Mouse (Mus musculus) neural tube, embryonic 13.5 days (tissue): ENCODE data around the gene Dchs2. TPM values are rescaled to one million over a fixed set of nuclear protein-coding genes. Genes with fewer than 3 reads are reported as not detected.

Experiments used
- ATAC-seq: fragments of 200-750 bp; cut with Nextera tagmentation; 2 replicates; pipeline ENCODE4 v1.8.0; 2017; ENCODE audit warnings: low read depth, mild to moderate bottlenecking, moderate TSS enrichment, moderate library complexity
- H3K27ac ChIP-seq: fragments of 300-500 bp; sonication (generic); replicated peaks from 2 replicates; pipeline ENCODE4 v1.5.1; 2015; ENCODE audit warnings: moderate library complexity, mild to moderate bottlenecking, inconsistent platforms
- H3K27me3 ChIP-seq: fragments of 300-500 bp; sonication (generic); 2 replicates; pipeline ENCODE4 v1.6.1; 2015; ENCODE audit warnings: mild to moderate bottlenecking, inconsistent platforms
- H3K36me3 ChIP-seq: fragments of 300-500 bp; sonication (generic); 2 replicates; pipeline ENCODE4 v1.6.1; 2015; ENCODE audit warnings: mild to moderate bottlenecking, inconsistent platforms
- H3K4me1 ChIP-seq: fragments of 300-500 bp; sonication (generic); replicated peaks from 2 replicates; pipeline ENCODE4 v1.6.1; 2015; ENCODE audit warnings: inconsistent platforms
- H3K4me2 ChIP-seq: fragments of 300-500 bp; sonication (generic); 2 replicates; pipeline ENCODE4 v1.6.1; 2015; ENCODE audit warnings: inconsistent platforms, mild to moderate bottlenecking, moderate library complexity
- H3K4me3 ChIP-seq: fragments of 300-500 bp; sonication (generic); 2 replicates; pipeline ENCODE4 v1.5.1; 2015; ENCODE audit warnings: mild to moderate bottlenecking, inconsistent platforms
- H3K9ac ChIP-seq: fragments of 300-500 bp; sonication (generic); 2 replicates; pipeline ENCODE4 v1.6.1; 2015; ENCODE audit warnings: moderate library complexity, mild to moderate bottlenecking, inconsistent platforms
- H3K9me3 ChIP-seq: fragments of 300-500 bp; sonication (generic); 2 replicates; pipeline ENCODE4 v1.6.1; 2016; ENCODE audit warnings: inconsistent platforms
- WGBS: fragments of 180-500 bp; shearing (Covaris S2); methylation state at CpG from one replicate; pipeline ENCODE4 v1.1.7; 2015; 5-methylcytosine and 5-hydroxymethylcytosine counted together
- polyA plus RNA-seq: library from polyadenylated mRNA; unstranded; fragments of >200 nt; fragmentation: Nextera tagmentation; extraction: Ambion mirVana; gene quantifications from 2 replicates; pipeline ENCODE4 v1.2.1, GENCODE M21; 2015

Gene Dchs2
- polyA plus RNA-seq, 1 experiment from 2014 or later, result 0.77 TPM

DNA sequence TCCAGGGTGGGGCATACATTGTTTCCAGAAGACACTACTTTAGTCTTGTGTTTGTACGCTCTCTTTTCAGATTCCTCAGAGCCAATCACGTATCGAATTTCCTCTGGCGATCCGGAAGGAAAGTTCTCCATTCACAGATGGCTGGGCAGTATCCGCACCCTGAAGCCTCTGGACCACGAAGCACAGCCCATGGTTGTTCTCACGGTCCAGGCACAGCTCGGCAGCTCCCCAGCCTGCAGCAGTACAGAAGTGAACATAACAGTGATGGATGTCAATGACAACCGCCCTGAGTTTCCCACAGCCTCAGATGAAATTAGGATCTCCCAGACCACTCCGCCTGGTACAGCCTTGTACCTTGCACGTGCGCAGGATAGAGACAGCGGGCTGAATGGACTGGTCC is 142.5 kb downstream of the Dchs2 start:
- Histone ChIP-seq H3K9me3 (no peaks in the 10 kb centered on the region), H3K4me2 (no peak overlapping the region), H3K4me3 (no peak overlapping the region), H3K27ac (no peak overlapping the region), H3K27me3 (no peaks in the 10 kb centered on the region), H3K9ac (no peak overlapping the region), H3K4me1 (peaks cover 3% of the 10 kb centered on the region; the same call in 1 of the 2 replicates), H3K36me3 (no peaks in the 10 kb centered on the region)
- ATAC-seq, result no peak
- 91% methylated on average over 14 of the region's 14 CpGs for WGBS

DNA sequence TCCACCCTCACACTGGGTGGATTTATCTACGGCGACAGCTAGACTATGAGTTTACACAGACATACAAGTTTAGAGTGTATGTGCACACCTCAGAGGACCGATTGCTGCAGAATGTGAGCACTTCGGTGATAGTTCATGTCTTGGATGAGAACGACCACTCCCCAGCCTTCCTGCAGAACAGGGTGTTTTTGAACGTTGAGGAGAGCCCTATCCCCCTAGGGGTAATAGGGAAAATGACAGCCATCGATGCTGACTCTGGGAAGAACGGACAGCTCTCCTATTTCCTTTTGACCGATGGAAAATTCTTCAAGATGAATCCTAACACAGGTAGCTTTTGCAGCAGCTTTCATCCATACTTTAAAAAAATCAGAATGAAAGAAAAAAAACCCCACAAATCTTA is 143.2 kb downstream of the Dchs2 start:
- Histone ChIP-seq H3K4me2 (no peak overlapping the region), H3K4me1 (peaks cover 3% of the 10 kb centered on the region; the same call in 1 of the 2 replicates), H3K27me3 (no peaks in the 10 kb centered on the region), H3K36me3 (no peaks in the 10 kb centered on the region), H3K9me3 (no peaks in the 10 kb centered on the region), H3K4me3 (no peak overlapping the region), H3K9ac (no peak overlapping the region), H3K27ac (no peak overlapping the region)
- ATAC-seq, result no peak
- 62% methylated on average over 9 of the region's 9 CpGs for WGBS

DNA sequence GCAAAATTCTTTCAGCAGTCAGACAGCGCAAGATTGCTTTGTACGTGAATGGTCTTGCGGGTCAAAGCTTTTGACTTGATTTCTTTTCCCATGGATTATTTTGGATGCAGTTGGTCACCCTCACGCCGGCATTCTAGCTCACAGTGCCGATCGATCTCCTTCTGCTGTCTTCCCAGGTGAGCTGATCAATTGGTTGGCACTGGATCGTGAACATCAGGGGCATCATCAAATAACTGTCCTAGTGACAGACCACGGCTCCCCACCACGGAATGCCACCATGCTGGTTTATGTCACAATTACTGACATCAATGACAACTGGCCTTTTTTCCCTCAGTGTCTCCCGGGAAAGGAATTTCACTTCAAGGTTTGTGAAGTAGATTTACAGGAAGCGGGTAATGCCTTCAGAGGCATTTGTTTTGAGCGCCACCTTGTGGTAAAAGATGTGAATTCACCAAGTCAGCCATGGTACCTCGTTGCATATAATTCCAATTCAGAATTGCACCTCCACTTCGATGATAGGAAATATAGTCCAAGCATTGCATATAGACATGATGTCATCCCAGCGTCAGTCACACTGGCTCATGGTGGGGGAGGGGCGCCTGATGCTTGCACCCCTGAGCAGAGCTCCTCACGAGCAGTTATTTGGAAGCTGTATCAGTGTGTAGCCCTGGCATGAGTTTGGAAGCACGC is 146.0 kb downstream of the Dchs2 start:
- H3K36me3 ChIP-seq, result no peaks in the 10 kb centered on the region
- H3K27ac ChIP-seq, result no peak overlapping the region
- peak overlapping the region; percentile 48 for H3K9ac ChIP-seq
- peak; percentile 80 for ATAC-seq
- H3K27me3 ChIP-seq, result no peaks in the 10 kb centered on the region
- 35% methylated on average over 19 of the region's 19 CpGs for WGBS
- peaks cover 3% of the 10 kb centered on the region; the same call in 1 of the 2 replicates for H3K4me1 ChIP-seq
- H3K4me2 ChIP-seq, result peak overlapping the region; percentile 41
- no peaks in the 10 kb centered on the region for H3K9me3 ChIP-seq
- H3K4me3 ChIP-seq, result no peak overlapping the region

GRCm38 (mm10) chr3:83275703-83276102 is 148.0 kb downstream of the Dchs2 start:
- ATAC-seq, result no peak
- Histone ChIP-seq H3K9ac (no peak overlapping the region), H3K4me3 (no peak overlapping the region), H3K9me3 (no peaks in the 10 kb centered on the region), H3K27me3 (no peaks in the 10 kb centered on the region), H3K27ac (no peak overlapping the region), H3K36me3 (no peaks in the 10 kb centered on the region), H3K4me1 (peaks cover 3% of the 10 kb centered on the region; the same call in 1 of the 2 replicates), H3K4me2 (no peak overlapping the region)
- 75% methylated on average over 5 of the region's 5 CpGs for WGBS

GRCm38 (mm10) chr3:83283882-83284281 is 156.1 kb downstream of the Dchs2 start:
- Histone ChIP-seq H3K27ac (no peak overlapping the region), H3K9me3 (no peaks in the 10 kb centered on the region), H3K36me3 (no peaks in the 10 kb centered on the region), H3K4me1 (no peaks in the 10 kb centered on the region), H3K9ac (no peak overlapping the region), H3K4me3 (no peak overlapping the region), H3K4me2 (no peak overlapping the region), H3K27me3 (no peaks in the 10 kb centered on the region)
- 79% methylated on average over 1 of the region's 1 CpGs for WGBS
- ATAC-seq, result no peak

DNA sequence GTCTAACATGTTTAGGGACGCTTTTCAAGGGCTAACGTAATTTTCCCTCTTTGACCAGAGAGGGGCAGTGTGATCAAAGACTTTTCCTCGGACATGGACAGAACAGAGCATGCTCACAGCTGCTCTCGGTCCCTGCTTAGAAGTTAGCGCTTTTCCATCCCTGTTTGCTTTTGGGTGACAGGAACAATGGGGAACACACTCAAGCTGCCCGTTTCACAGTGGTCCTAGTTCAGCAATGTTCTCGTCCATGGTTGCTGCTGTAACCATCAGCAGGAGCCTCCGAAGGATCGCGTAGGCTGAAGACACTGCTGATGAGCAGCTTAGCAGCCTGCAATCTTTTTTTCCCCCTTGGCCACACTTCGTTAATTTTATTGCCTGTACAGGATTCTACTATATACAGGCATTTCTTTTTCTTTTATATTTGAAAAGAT is 159.2 kb downstream of the Dchs2 start:
- Histone ChIP-seq H3K36me3 (no peaks in the 10 kb centered on the region), H3K9ac (peak overlapping the region; percentile 60), H3K4me1 (no peaks in the 10 kb centered on the region), H3K9me3 (no peaks in the 10 kb centered on the region), H3K4me2 (peak overlapping the region; percentile 56), H3K27me3 (no peaks in the 10 kb centered on the region), H3K4me3 (peak overlapping the region; percentile 42), H3K27ac (peak overlapping the region; percentile 34; the same call in 1 of the 2 replicates)
- 4% methylated on average over 11 of the region's 11 CpGs for WGBS
- peak; percentile 94 for ATAC-seq

GRCm38 (mm10) chr3:83288118-83288840 is 160.5 kb downstream of the Dchs2 start:
- no peak overlapping the region for H3K4me3 ChIP-seq
- no peak for ATAC-seq
- no peak overlapping the region for H3K27ac ChIP-seq
- no peak overlapping the region for H3K4me2 ChIP-seq
- no peaks in the 10 kb centered on the region for H3K9me3 ChIP-seq
- H3K36me3 ChIP-seq, result no peaks in the 10 kb centered on the region
- no peaks in the 10 kb centered on the region for H3K4me1 ChIP-seq
- H3K27me3 ChIP-seq, result no peaks in the 10 kb centered on the region
- H3K9ac ChIP-seq, result no peak overlapping the region
- WGBS, result 60% methylated on average over 6 of the region's 6 CpGs

GRCm38 (mm10) chr3:83290482-83290881 is 162.7 kb downstream of the Dchs2 start:
- H3K4me3 ChIP-seq, result no peak overlapping the region
- no peaks in the 10 kb centered on the region for H3K4me1 ChIP-seq
- no peak overlapping the region for H3K9ac ChIP-seq
- H3K9me3 ChIP-seq, result no peaks in the 10 kb centered on the region
- no peaks in the 10 kb centered on the region for H3K27me3 ChIP-seq
- no peaks in the 10 kb centered on the region for H3K36me3 ChIP-seq
- no peak for ATAC-seq
- H3K27ac ChIP-seq, result no peak overlapping the region
- no peak overlapping the region for H3K4me2 ChIP-seq

GRCm38 (mm10) chr3:83290953-83291352 is 163.2 kb downstream of the Dchs2 start:
- WGBS, result 88% methylated on average over 1 of the region's 1 CpGs
- no peak for ATAC-seq
- Histone ChIP-seq H3K27ac (no peak overlapping the region), H3K4me2 (no peak overlapping the region), H3K9me3 (no peaks in the 10 kb centered on the region), H3K27me3 (no peaks in the 10 kb centered on the region), H3K9ac (no peak overlapping the region), H3K4me1 (no peaks in the 10 kb centered on the region), H3K36me3 (no peaks in the 10 kb centered on the region), H3K4me3 (no peak overlapping the region)

DNA sequence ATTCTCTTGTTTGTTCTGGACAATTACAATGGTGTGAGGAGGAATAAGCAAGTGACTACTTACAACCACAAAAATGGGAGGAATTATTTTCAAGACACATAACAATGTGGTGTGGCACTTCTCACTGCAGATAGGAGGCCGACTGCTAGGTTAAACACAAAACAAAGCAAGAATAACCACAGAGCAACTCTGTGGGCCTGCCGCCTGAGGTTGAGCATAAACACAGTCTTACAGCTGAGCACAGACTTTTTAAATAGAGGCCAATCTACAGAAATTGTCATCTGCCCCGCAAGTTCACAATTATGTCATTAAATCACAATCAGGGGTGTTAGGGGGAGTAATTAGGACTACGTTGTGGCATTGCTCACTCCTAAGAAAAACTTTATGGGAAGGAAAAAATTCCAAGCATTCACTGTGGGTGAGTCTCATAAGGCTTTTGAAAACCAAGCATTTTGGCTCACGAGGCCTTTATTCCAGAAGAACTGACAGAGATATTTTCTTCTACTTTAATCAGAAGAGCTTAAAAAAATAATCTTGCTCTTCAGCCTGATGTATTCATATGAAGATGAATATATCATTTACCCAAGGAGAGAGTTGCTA is 172.1 kb downstream of the Dchs2 start:
- Histone ChIP-seq H3K4me3 (no peak overlapping the region), H3K4me1 (no peaks in the 10 kb centered on the region), H3K9ac (no peak overlapping the region), H3K27me3 (no peaks in the 10 kb centered on the region), H3K36me3 (0 out of 2 replicates have a peak, but pooled peaks cover 3% of the 10 kb centered on the region), H3K4me2 (no peak overlapping the region), H3K27ac (no peak overlapping the region), H3K9me3 (no peaks in the 10 kb centered on the region)
- no peak for ATAC-seq
- 60% methylated on average over 5 of the region's 5 CpGs for WGBS

GRCm38 (mm10) chr3:83303876-83304275 is 176.1 kb downstream of the Dchs2 start:
- 72% methylated on average over 5 of the region's 5 CpGs for WGBS
- no peaks in the 10 kb centered on the region for H3K4me1 ChIP-seq

GRCm38 (mm10) chr3:83345928-83346327 is 218.2 kb downstream of the Dchs2 start:
- Histone ChIP-seq H3K4me3 (no peak overlapping the region), H3K36me3 (no peaks in the 10 kb centered on the region), H3K9me3 (no peaks in the 10 kb centered on the region), H3K9ac (no peak overlapping the region), H3K4me1 (no peaks in the 10 kb centered on the region), H3K4me2 (no peak overlapping the region), H3K27ac (no peak overlapping the region), H3K27me3 (no peaks in the 10 kb centered on the region)
- WGBS, result 89% methylated on average over 3 of the region's 3 CpGs
- no peak for ATAC-seq

More at GRCm38 (mm10) chr3:83303876-83304275, 176.1 kb downstream of the Dchs2 start:
- Histone ChIP-seq H3K4me3 (no peak overlapping the region), H3K27ac (no peak overlapping the region), H3K27me3 (no peaks in the 10 kb centered on the region), H3K9me3 (no peaks in the 10 kb centered on the region), H3K36me3 (0 out of 2 replicates have a peak, but pooled peaks cover 3% of the 10 kb centered on the region), H3K4me2 (no peak overlapping the region), H3K9ac (no peak overlapping the region)
- no peak for ATAC-seq
